Mouse (Mus musculus) thymus, postnatal 36 days (tissue): ENCODE measurements around the gene Dtl.
A peak's percentile ranks its signal among the peaks of the same experiment; 100 is the strongest.
"Not testable (repeated sequence)": the region's sequence is repeated elsewhere in the genome, so short reads cannot be mapped to it uniquely, and the experiment has no call there.

ENCODE experiments used
- DNase-seq, 2 experiments: peaks; one replicate each; pipeline ENCODE4 v3.0.0; 2022; ENCODE audit warnings: mixed read lengths in 2 of 2

Dtl gene

DNA sequence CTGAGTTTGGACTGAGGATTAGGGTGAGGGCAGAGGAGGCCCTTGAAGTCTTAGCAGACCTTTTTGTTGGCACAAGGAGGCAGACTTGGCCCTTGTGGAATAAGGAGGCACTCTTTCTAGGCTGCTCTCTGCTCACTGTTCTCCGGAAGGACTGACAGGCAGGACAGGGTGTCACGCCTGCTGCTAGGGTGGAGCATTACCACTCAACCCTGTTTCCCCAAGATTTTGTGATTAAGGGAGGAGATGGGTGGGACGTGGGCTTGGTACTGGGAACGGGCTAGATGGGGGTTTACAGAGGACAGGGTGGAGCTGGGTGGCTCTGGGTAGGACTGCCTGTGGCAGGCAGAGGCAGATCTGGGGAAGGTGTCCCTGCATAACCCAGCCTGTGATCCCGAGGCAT lies 57.4 kb downstream of the Dtl start:
- peak; percentile 55 to 61 for DNase-seq

DNA sequence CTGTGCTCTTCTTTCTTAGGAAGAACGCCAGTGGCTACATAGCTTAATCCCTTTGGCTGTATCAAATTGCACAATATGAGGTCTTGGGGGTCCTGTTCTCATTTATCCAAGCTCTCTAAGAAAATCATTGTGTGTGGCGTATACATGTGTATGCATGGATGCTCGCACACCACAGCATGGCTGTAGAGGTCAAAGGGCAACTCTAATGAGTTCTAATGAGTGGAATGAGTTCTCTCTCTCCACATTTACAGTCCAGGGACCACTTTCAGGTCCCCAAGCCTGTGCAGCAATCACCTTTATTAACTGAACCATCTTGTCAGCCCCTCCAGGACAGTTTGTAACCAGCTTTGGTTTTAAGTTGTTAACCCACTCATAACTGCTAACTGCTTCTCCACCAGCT lies 58.3 kb downstream of the Dtl start:
- no peak for DNase-seq

DNA sequence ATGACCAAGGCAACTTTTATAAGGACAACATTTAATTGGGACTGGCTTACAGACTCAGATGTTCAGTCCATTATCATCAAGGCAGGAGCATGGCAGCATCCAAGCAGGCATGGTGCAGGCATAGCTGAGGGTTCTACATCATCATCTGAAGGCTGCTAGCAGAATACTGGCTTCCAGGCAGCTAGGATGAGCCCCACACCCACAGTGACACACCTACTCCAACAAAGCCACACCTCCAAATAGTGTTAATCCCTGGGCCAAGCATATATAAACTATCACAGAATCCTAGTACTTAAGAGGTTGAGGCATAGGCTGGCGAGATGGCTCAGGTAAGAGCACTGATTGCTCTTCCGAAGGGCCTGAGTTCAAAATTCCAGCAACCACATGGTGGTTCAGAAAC lies 59.0 kb downstream of the Dtl start:
- not testable (repeated sequence) for DNase-seq

DNA sequence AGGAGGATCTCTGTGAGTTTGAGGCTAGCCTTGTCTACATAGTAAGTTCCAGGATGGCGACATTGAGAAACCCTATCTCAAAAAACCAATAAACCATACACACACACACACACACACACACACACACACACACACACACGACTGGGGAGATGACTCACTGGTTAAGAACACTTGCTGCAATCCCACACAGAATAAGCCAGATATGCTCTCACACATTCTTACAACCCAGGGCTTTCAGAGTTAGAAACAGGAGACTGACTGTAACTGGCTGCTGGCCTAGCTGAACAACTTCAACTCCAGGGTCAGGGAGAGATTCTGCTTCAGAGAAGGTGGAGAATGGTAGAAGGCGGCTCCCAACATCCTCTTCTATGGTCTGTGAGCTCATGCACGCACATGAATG lies 62.1 kb downstream of the Dtl start:
- DNase-seq = no peak

DNA sequence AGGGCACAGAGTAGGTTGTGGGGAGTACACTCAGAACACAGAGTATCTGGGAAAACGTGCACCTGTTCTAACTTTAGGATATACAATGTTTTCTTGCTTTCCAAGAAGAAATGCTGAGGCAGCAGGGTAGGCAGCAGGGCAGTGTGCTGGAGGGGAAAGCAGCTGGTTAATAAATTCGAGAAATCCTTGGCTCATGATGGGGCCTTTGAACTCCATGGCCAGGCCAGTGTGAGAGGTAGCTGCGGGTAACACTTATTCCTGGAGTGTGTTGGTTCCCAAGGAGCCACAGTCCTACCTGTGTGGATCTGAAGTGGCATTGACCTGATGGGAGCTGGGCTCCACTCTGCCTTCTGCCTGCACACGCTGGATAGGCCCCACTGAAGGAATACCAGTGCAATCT lies 63.0 kb downstream of the Dtl start:
- no peak for DNase-seq

DNA sequence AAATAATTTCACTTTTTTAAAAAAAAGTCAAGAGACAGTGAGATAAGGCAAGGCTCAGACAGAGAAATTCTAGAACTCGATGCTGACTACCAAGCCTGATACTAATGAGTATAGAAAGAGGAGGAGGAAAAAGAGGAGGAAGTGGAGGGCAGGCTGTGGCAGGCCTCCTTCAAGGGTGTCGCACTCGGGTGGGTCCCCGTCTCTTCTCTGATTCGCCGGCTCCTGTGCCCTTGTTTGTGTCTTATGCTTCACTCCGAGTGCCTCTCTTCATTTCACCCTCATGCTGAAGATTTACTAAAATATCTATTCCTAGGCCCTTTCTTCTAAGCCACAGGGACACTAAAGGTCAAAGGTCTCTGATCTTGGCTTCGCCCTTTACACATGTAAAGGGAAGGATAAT lies 63.8 kb downstream of the Dtl start:
- DNase-seq = peak in 1 of 2 experiments; percentile 60

DNA sequence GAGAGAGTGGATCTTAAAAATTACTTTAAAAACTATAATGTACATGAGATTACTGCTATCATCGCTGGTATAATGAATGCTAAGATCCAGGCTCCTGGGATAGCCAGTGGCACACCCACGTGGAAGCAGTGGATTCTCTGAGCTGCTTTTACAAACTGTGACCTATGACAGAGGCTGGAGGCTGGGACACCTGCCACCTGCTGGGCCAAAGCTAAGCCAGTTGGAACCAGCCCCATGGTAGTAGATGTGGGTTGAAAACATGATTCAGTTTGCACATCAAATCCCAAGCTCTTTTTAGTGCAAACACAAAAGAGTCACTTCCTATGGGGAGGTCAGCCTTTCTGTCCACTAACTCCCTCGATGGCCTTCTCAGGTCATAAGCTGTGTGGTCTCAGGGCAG lies 65.5 kb downstream of the Dtl start:
- no peak for DNase-seq

DNA sequence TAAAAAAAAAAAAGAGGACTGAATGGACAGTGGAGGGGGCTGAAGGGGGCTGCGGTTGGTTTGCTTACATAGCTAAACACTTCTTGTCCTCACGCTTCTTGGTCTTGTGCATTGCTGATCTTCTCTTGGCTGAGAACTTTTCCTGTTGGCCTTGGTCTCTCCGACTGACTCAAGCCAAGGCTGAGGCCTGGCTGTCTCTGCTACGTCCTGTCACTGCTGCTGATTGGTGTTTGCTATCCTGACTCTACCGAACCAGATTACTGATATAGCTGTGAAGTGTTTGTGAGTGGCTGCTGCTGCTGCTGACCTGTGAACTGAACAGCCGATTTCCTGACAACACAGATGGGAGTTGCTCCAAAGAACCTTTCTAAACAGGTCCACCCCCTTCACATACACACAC lies 66.2 kb downstream of the Dtl start:
- DNase-seq = no peak

DNA sequence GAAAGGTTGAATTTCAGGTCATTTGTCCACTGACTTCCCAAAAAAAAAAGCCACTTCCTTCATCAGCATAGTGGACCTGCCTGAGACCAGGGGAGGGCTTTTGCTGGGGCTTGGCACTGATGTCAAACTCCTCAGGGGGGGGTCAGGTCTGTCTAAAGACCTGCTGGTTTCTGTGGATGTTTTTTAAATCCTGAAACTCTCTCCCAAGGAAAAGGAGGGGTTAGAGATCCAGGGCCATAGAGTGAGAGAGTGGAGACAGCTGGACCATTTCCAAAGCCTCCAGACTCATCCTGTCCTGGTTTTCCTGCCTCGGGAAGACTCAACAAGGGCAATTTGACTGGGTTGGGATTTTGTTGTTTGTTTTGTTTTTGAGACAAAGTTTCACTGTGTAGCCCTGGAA lies 68.6 kb downstream of the Dtl start:
- no peak for DNase-seq

DNA sequence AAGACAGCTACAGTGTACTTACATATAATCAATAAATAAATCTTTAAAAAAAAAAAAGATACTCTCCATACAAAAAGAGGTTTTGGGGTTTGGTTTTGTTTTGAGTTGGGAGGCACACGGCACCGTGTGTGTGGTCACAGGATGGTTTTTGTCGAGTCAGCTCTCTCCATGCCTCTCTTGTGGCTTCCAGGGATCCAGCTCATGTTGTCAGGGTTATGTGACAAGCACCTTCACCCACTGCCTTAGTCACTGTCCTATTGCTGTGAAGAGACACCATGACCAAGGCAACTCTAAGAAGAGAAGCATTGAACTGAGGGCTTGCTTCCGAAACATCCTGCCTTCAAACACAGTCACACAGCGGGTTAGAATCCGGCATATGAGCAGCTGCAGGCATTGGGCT lies 75.7 kb downstream of the Dtl start:
- no peak for DNase-seq

DNA sequence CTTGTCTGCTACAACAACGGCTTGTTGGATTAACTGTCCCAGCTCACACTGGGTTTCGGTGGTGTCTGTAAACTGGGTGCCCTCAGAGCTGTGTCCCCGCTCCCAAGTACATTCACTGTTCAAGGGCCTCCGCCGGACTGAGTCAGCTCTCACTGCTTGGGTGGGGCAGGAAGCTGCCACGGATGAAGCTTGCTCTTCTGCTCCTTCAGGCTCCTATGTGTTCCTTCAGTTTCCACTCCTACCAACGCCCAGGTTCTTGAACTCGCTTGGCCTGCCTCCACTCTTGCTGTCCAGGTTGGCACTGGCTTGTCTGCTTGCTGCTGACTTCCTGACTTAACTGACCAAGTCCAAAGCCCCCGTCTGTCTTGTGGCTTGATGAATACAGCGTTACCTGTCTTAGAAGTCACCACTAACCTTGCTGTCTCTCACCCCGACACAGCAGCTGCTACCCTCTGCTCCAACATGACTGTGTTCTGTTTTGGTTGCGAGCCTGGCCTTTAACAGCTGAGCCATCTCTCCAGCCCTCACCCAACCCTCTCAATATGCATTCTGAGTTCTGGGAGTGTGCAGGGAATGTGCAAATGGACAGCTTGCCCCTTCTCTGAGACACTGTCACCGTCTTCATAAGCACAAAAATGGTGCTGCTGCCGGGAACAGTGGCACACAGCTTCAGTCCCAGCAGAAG lies 76.9 kb downstream of the Dtl start:
- DNase-seq = no peak

DNA sequence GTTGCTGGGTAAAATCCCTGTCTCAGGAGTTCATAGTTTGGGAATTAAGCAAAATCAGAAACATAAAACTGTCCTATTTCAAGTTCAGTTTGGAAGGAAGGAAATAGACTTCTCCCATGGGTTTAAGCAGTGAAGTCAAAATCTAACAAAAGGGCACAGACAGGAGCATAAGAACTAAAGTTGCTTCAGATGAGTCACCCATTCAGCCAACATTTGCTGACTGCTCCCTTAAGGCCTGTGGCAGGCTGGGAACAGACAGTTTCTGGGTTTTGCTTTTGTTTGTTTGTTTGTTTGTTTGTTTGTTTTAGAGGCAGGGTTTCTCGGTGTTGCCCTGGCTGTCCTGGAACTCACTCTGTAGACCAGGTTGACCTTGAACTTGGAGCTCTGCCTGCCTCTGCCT lies 78.7 kb downstream of the Dtl start:
- DNase-seq = no peak

DNA sequence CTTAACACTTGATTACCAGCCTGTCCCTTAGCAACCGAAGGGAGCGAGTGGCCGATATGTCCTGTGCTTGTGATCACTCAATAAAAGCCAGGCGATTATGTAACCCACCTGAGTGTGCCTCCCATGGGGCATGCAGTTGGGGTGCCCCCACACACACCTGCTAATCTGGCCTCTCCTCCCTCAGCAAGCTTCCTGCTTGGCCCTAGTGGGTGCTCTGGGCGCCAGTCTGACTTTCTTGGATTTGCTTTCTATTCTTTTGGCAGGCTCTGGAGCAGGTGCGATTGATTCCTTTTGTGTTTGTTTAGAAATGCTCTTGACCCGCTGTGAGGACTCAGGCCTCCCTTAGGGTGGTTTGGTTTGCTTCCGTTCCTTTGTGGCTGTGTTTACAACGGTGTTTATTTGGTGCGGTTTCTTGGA lies 80.3 kb downstream of the Dtl start:
- DNase-seq = no peak

DNA sequence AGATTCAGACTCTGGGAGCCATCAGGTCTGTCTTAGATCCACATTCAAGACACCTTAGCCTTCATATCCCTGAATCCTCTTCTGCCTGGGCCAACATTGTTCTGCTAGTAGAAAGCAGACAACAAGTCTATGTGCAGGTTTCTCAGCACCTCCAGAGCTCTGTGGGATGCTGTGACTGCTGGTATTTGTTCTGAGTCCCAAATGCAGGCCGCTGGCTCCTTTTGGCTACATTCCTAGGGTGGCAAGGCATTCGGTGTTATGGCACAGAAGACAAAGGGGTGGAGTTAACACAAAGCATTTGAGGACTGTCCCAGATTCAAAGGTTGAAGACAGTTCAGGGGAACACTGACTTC lies 81.1 kb downstream of the Dtl start:
- DNase-seq = no peak

DNA sequence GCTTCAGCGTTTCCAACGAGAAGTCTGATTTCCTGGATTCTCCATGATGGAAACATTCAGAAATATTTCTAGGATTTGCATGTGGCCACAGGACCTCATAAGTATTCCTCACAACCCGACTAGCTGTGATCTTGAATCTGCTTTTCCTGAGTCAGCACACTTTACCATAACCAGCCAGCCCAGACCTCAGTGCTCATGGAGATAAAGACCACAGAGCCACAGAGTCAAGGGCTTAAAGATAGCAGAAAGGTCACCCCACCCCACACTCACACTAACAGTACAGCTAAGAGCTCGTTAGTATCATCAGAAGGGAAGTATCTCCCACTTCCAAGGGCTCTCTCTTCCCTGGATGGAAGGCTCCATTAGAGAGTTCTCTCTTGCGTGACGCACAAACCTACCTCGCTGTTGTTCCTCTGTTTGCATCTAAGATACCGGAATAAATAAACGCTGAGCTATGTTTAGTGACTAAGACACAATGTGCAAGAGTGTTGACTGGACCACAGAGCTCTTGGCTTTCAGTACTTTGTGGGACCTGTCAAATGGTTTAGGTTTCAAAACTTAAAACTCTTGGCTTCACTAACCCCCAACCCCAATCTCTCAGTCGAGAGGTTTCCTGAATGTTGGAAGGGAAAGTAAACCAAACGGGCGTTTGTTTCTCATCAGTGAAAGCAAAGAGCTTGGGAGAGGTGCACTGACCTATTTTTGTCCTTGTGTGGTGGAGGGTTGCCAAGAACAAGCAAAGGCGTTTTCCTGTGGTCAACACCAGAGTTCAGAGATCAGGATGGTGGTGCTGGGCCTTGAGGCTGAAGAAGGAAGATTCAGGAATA lies 81.7 kb downstream of the Dtl start:
- DNase-seq = no peak

DNA sequence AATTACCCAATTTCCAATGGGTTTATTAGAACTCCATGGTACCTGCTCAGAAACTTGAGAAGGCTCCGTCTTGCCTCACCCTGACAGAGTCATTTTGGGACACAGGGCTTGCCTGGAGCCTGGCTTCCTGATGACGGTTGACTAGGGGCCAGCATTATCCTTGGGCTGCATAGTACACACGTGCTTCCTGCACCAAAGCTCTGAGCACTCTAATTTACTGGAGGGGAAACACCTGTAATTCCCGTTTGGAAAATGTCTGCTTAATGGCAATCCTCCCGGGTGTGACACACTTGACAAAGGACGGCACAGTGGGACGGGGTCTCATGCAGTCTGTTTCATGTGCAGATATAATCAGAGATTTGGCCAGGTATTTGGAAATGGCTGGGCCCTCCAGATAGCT lies 84.9 kb downstream of the Dtl start:
- DNase-seq = no peak
